ENCODE assay signal across 19 mouse cellular contexts in genomic region chr13:55983851-55984250, GRCm38 (mm10).
DNase-seq lines count a peak whose midpoint lies in the region; ATAC-seq and TF ChIP-seq lines count a peak whose summit lies in the region.
"Had no signal": no experiment of that assay in that cellular context is flagged by ENCODE, and none has a peak within 500 bp of the region (broad histone marks: within the 10 kb centered on the region; RNA-seq: fewer than 3 reads in every experiment).

No protein-coding gene starts in this region.

- no peak overlapping the region for H3K27ac ChIP-seq in hindbrain, postnatal 0 days
- no peak overlapping the region for H3K27ac ChIP-seq in hindbrain, embryonic 11.5 days (ENCODE audit: low read depth, low read length)
- H3K27ac ChIP-seq in midbrain, embryonic 11.5 days (ENCODE audit: low read depth, low read length) = no peak overlapping the region
- no peak overlapping the region for H3K27ac ChIP-seq in midbrain, embryonic 10.5 days (replicated peaks)
- no peak overlapping the region for H3K27ac ChIP-seq in liver, embryonic 12.5 days
- H3K27ac ChIP-seq: embryonic facial prominence, embryonic 15.5 days; gastrocnemius, adult 2 months; hindbrain, embryonic 10.5 days; hindbrain, embryonic 15.5 days had no signal

- no peak overlapping the region for H3K4me2 ChIP-seq in hindbrain, postnatal 0 days (ENCODE audit: low read depth, low read length)
- H3K4me2 ChIP-seq in hindbrain, embryonic 11.5 days (replicated peaks; ENCODE audit: low read depth, low read length) = no peak overlapping the region
- no peak overlapping the region for H3K4me2 ChIP-seq in midbrain, embryonic 11.5 days
- H3K4me2 ChIP-seq in liver, embryonic 12.5 days = no peak overlapping the region
- H3K4me2 ChIP-seq: embryonic facial prominence, embryonic 15.5 days; heart, embryonic 12.5 days; hindbrain, embryonic 15.5 days had no signal

- no peaks in the 10 kb centered on the region for H3K27me3 ChIP-seq in hindbrain, postnatal 0 days (ENCODE audit: insufficient read depth, low read length)
- 0 out of 2 replicates have a peak, but pooled peaks cover 2% of the 10 kb centered on the region for H3K27me3 ChIP-seq in hindbrain, embryonic 11.5 days (ENCODE audit: control insufficient read depth, insufficient read depth, low read length)
- H3K27me3 ChIP-seq in midbrain, embryonic 11.5 days (ENCODE audit: control insufficient read depth, insufficient read depth, low read length) = peaks cover 3% of the 10 kb centered on the region; the same call in 1 of the 2 replicates
- peaks cover 77% of the 10 kb centered on the region for H3K27me3 ChIP-seq in midbrain, embryonic 10.5 days (ENCODE audit: low read depth, poor library complexity, severe bottlenecking)
- peaks cover 31% of the 10 kb centered on the region for H3K27me3 ChIP-seq in liver, embryonic 12.5 days (replicated peaks)
- H3K27me3 ChIP-seq: hindbrain, embryonic 15.5 days had no signal

- no peaks in the 10 kb centered on the region for H3K36me3 ChIP-seq in hindbrain, postnatal 0 days (ENCODE audit: insufficient read depth, low read length)
- H3K36me3 ChIP-seq in hindbrain, embryonic 11.5 days (ENCODE audit: control insufficient read depth, insufficient read depth, low read length) = no peaks in the 10 kb centered on the region
- no peaks in the 10 kb centered on the region for H3K36me3 ChIP-seq in midbrain, embryonic 11.5 days (ENCODE audit: control insufficient read depth, insufficient read depth, low read length)
- no peaks in the 10 kb centered on the region for H3K36me3 ChIP-seq in midbrain, embryonic 10.5 days
- no peaks in the 10 kb centered on the region for H3K36me3 ChIP-seq in liver, embryonic 12.5 days
- H3K36me3 ChIP-seq: embryonic facial prominence, embryonic 15.5 days; heart, embryonic 12.5 days; hindbrain, embryonic 10.5 days; hindbrain, embryonic 15.5 days had no signal

- ATAC-seq in hindbrain, postnatal 0 days = peak; percentile 51; the same call in 1 of the 2 replicates
- ATAC-seq in hindbrain, embryonic 11.5 days (ENCODE audit: low FRiP score) = no peak
- no peak for ATAC-seq in midbrain, embryonic 11.5 days (ENCODE audit: low FRiP score)
- ATAC-seq in liver, embryonic 12.5 days = no peak

- peak; percentile 39 for TF ChIP-seq CTCF in hindbrain, postnatal 0 days (IDR thresholded peaks at IDR 0.05; ENCODE audit: low read depth)

- peak; percentile 12 for DNase-seq in hindbrain, postnatal 0 days (ENCODE audit: low spot score)
- no peak for DNase-seq in hindbrain, embryonic 11.5 days (ENCODE audit: low spot score)
- DNase-seq in midbrain, embryonic 11.5 days (ENCODE audit: low spot score, missing footprints) = peak; percentile 83
- DNase-seq in midbrain, embryonic 10.5 days (ENCODE audit: low spot score) = no peak
- peak; percentile 18 for DNase-seq in thymus, postnatal 4 days
- DNase-seq in thymus, postnatal 36 days = no peak
- DNase-seq in retina, postnatal 1 day = peak; percentile 39
- DNase-seq: adrenal gland, postnatal 14 days; cerebellum, adult 18-20 months; cerebellum, adult 9-11 months; cerebellum, postnatal 36 days; gastrocnemius, adult 2 months; gastrocnemius, postnatal 25 days had no signal

- no peaks in the 10 kb centered on the region for H3K9me3 ChIP-seq in hindbrain, postnatal 0 days (ENCODE audit: low read length)
- no peaks in the 10 kb centered on the region for H3K9me3 ChIP-seq in hindbrain, embryonic 11.5 days (ENCODE audit: control insufficient read depth, low read length)
- no peaks in the 10 kb centered on the region for H3K9me3 ChIP-seq in midbrain, embryonic 11.5 days (ENCODE audit: control insufficient read depth, low read length)
- H3K9me3 ChIP-seq in midbrain, embryonic 10.5 days (replicated peaks) = no peaks in the 10 kb centered on the region
- H3K9me3 ChIP-seq in liver, embryonic 12.5 days (replicated peaks) = no peaks in the 10 kb centered on the region
- H3K9me3 ChIP-seq: embryonic facial prominence, embryonic 15.5 days; heart, embryonic 12.5 days; hindbrain, embryonic 10.5 days; hindbrain, embryonic 15.5 days had no signal

- WGBS in hindbrain, postnatal 0 days = 41% methylated on average over 9 of the region's 9 CpGs
- WGBS in hindbrain, embryonic 11.5 days = 56% methylated on average over 9 of the region's 9 CpGs
- 40% methylated on average over 9 of the region's 9 CpGs for WGBS in midbrain, embryonic 11.5 days
- 46% methylated on average over 9 of the region's 9 CpGs for WGBS in midbrain, embryonic 10.5 days
- 43% methylated on average over 9 of the region's 9 CpGs for WGBS in liver, embryonic 12.5 days (ENCODE audit: insufficient replicate concordance)

- H3K4me3 ChIP-seq in hindbrain, postnatal 0 days (ENCODE audit: low read length) = no peak overlapping the region
- no peak overlapping the region for H3K4me3 ChIP-seq in hindbrain, embryonic 11.5 days (ENCODE audit: low read depth, low read length)
- H3K4me3 ChIP-seq in midbrain, embryonic 11.5 days (ENCODE audit: low read depth, low read length) = no peak overlapping the region
- no peak overlapping the region for H3K4me3 ChIP-seq in midbrain, embryonic 10.5 days
- H3K4me3 ChIP-seq in liver, embryonic 12.5 days = no peak overlapping the region
- H3K4me3 ChIP-seq: embryonic facial prominence, embryonic 15.5 days; erythroblast, embryonic 14.5 days; gastrocnemius, adult 2 months; heart, embryonic 12.5 days; hindbrain, embryonic 10.5 days; hindbrain, embryonic 15.5 days had no signal

- no peak overlapping the region for H3K9ac ChIP-seq in hindbrain, postnatal 0 days (replicated peaks; ENCODE audit: low read length)
- no peak overlapping the region for H3K9ac ChIP-seq in hindbrain, embryonic 11.5 days (ENCODE audit: low read depth, low read length)
- no peak overlapping the region for H3K9ac ChIP-seq in midbrain, embryonic 11.5 days (ENCODE audit: low read length)
- H3K9ac ChIP-seq in liver, embryonic 12.5 days = no peak overlapping the region
- H3K9ac ChIP-seq: embryonic facial prominence, embryonic 15.5 days; heart, embryonic 12.5 days; hindbrain, embryonic 15.5 days had no signal

- no peaks in the 10 kb centered on the region for H3K4me1 ChIP-seq in hindbrain, postnatal 0 days (ENCODE audit: insufficient read depth, low read length)
- H3K4me1 ChIP-seq in hindbrain, embryonic 11.5 days (replicated peaks; ENCODE audit: control insufficient read depth, insufficient read depth, low read length) = no peaks in the 10 kb centered on the region
- H3K4me1 ChIP-seq in midbrain, embryonic 11.5 days (ENCODE audit: control insufficient read depth, insufficient read depth, low read length) = peaks cover 13% of the 10 kb centered on the region; the same call in 1 of the 2 replicates
- peaks cover 56% of the 10 kb centered on the region for H3K4me1 ChIP-seq in midbrain, embryonic 10.5 days
- no peaks in the 10 kb centered on the region for H3K4me1 ChIP-seq in liver, embryonic 12.5 days
- H3K4me1 ChIP-seq: heart, embryonic 12.5 days; hindbrain, embryonic 15.5 days had no signal

Comparison
In these comparisons a context has a peak if more than half of its experiments do, and no peak if none do; other contexts are left out.
1. DNase-seq: peak in hindbrain, postnatal 0 days (single experiment), midbrain, embryonic 11.5 days (single experiment), thymus, postnatal 4 days (single experiment) and retina, postnatal 1 day (single experiment); none in hindbrain, embryonic 11.5 days (single experiment), midbrain, embryonic 10.5 days (single experiment) and thymus, postnatal 36 days (0 of 2).